Mouse (Mus musculus) midbrain, embryonic 10.5 days (tissue): ENCODE data around the gene Cacna1b. TPM values are rescaled to one million over a fixed set of nuclear protein-coding genes. Genes with fewer than 3 reads are reported as not detected.
A peak's percentile ranks its signal among the peaks of the same experiment; 100 is the strongest.

Experiments used
- DNase-seq: peaks from one replicate; pipeline ENCODE4 v3.0.0-alpha.2; 2017; ENCODE audit warnings: low spot score
- H3K27ac ChIP-seq: fragments of 300-500 bp; sonication (generic); replicated peaks from 2 replicates; pipeline ENCODE4 v1.5.1; 2016; ENCODE audit warnings: mild to moderate bottlenecking
- H3K27me3 ChIP-seq: fragments of 300-500 bp; sonication (generic); 2 replicates; pipeline ENCODE4 v1.6.1; 2016; ENCODE audit warnings: low read depth, mild to moderate bottlenecking; ENCODE audit not compliant: poor library complexity, severe bottlenecking
- H3K36me3 ChIP-seq: fragments of 300-500 bp; sonication (generic); 2 replicates; pipeline ENCODE4 v1.6.1; 2016; ENCODE audit warnings: mild to moderate bottlenecking, moderate library complexity
- H3K4me1 ChIP-seq: fragments of 300-500 bp; sonication (generic); 2 replicates; pipeline ENCODE4 v1.6.1; 2016
- H3K4me3 ChIP-seq: fragments of 300-500 bp; sonication (generic); 2 replicates; pipeline ENCODE4 v1.5.1; 2016; ENCODE audit warnings: mild to moderate bottlenecking, moderate library complexity
- H3K9me3 ChIP-seq: fragments of 300-500 bp; sonication (generic); replicated peaks from 2 replicates; pipeline ENCODE4 v1.6.1; 2016; ENCODE audit warnings: mild to moderate bottlenecking
- WGBS: fragments of 180-500 bp; shearing (Covaris S2); methylation state at CpG from one replicate; pipeline ENCODE4 v1.1.7; 2016; 5-methylcytosine and 5-hydroxymethylcytosine counted together
- polyA plus RNA-seq: library from polyadenylated mRNA; unstranded; fragments of >200 nt; fragmentation: Nextera tagmentation; extraction: Ambion mirVana; gene quantifications from 2 replicates; pipeline ENCODE4 v1.2.1, GENCODE M21; 2016

The Cacna1b gene
- 1.6 and 2.5 TPM in 2 replicates for polyA plus RNA-seq

DNA sequence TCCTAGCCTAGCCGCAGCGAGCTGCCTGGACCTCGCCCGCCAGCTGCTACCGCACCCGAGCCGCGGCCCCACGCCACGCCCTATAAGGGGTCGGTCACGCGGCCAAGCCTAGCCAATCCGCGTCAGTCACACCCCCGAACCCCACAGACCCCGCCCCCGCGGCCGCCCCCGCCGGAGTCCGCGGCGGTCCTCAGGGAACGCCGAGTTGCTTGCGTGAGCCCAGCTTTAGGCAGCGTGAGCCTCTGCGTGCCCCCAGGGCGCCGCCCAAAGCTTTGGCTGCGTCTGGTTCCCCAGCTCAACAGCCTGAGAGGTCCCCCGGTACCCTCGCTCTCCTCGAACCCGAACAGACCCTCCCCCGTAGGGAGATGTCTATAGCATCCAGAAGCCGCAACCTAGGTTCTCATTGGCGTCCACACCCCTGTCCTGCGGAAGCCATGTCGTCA lies at the start of gene Cacna1b:
Gene Cacna1b, minus strand, starts transcription at position 38 of the 443 bp plus-strand sequence.
- Histone ChIP-seq H3K9me3 (no peaks in the 10 kb centered on the region), H3K36me3 (no peaks in the 10 kb centered on the region), H3K27me3 (peaks cover 36% of the 10 kb centered on the region), H3K27ac (peak within 1 kb of the TSS; percentile 80), H3K4me3 (peak within 1 kb of the TSS; percentile 82), H3K4me1 (peaks cover 20% of the 10 kb centered on the region)
- WGBS = under 1% methylated on average over 42 of the region's 42 CpGs
- DNase-seq = peak; percentile 86

DNA sequence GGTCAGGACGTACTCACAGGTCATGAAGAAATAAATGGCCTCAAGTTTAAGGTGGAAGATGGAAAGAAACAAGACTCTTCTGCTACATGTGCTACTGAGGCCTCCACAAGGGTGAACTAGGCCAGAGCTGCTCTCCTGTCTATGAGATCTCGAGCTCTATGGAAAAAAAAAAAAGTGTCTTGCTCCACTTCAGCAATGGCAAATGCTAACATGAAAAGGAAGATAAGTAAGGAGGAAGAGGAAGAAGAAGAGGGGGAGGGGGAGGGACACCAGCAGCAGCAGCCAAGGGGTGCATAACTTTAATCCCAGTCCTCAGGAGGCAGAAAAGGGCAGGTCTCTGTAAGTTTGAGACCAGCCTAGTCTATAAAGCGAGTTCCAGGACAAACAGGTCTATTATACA lies 46.8 kb upstream of the Cacna1b start:
- no peak overlapping the region for H3K27ac ChIP-seq
- H3K36me3 ChIP-seq = peaks cover 96% of the 10 kb centered on the region
- no peaks in the 10 kb centered on the region for H3K27me3 ChIP-seq
- no peak for DNase-seq
- WGBS = 86% methylated on average over 3 of the region's 3 CpGs
- H3K9me3 ChIP-seq = no peaks in the 10 kb centered on the region
- no peaks in the 10 kb centered on the region for H3K4me1 ChIP-seq
- no peak overlapping the region for H3K4me3 ChIP-seq

DNA sequence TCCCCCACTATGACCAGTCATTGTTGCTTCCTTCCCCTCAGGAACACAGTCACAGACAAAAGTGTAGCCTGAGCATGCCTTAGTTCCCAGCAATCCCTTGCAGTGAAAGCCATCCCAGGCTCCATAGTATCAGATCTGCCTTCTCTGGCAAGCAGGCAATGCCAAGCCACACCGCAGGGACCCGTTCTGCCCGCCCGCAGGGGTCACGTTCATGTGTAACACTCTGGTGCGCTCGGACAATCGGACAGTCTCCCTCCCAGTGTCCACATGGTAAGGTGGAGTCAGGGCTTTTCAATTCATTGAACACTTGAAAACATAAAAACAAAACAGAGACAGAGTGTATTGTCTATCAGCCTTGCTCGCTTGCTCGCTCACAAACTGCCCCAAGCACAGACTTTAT lies 44.7 kb upstream of the Cacna1b start:
- Histone ChIP-seq H3K4me1 (no peaks in the 10 kb centered on the region), H3K27ac (no peak overlapping the region), H3K9me3 (no peaks in the 10 kb centered on the region), H3K36me3 (peaks cover 98% of the 10 kb centered on the region), H3K4me3 (no peak overlapping the region), H3K27me3 (no peaks in the 10 kb centered on the region)
- 91% methylated on average over 10 of the region's 10 CpGs for WGBS
- DNase-seq = no peak

DNA sequence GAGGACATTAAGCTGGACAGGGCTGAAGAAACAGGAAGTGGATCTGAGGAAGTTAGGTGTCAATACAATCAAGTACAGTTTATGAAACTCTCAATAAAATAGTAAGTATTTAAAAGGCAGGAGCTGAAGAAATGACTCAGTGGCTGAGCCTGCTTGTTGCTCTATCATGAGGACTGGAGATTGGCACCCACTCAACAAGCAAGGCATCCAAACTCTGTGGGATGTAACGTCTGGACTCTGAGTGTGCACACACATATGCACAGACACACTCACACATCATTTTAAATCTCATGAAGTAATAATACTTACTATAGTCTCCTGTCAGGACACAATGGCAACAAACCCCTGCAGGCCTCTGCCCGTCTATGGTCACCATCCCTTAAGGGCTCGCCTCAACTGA lies 44.1 kb upstream of the Cacna1b start:
- Histone ChIP-seq H3K4me1 (no peaks in the 10 kb centered on the region), H3K9me3 (no peaks in the 10 kb centered on the region), H3K27me3 (no peaks in the 10 kb centered on the region), H3K4me3 (no peak overlapping the region), H3K27ac (no peak overlapping the region), H3K36me3 (peaks cover 98% of the 10 kb centered on the region)
- no peak for DNase-seq
- WGBS = 96% methylated on average over 3 of the region's 3 CpGs

DNA sequence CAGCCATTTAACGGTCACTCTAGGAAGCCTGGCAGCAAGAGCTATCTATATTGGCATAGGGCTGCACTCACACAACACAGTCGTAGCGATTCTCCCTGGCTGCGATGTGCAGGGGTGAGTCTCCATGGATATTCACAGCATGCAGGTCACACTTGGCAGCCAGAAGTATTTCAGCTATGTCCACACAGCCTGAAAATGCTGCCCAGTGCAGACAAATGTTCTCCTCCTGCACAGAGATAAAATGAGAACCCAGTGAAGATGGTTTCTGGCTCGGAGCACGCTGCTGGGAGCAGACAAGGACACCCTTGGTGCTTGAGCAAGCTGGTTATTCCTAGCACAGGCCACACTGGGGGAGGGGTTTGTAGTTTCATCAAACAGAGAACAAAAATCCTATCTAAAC lies 43.2 kb upstream of the Cacna1b start:
- H3K4me3 ChIP-seq = no peak overlapping the region
- H3K27ac ChIP-seq = no peak overlapping the region
- DNase-seq = no peak
- no peaks in the 10 kb centered on the region for H3K4me1 ChIP-seq
- 95% methylated on average over 6 of the region's 6 CpGs for WGBS
- H3K36me3 ChIP-seq = peaks cover 98% of the 10 kb centered on the region
- no peaks in the 10 kb centered on the region for H3K27me3 ChIP-seq
- H3K9me3 ChIP-seq = no peaks in the 10 kb centered on the region

DNA sequence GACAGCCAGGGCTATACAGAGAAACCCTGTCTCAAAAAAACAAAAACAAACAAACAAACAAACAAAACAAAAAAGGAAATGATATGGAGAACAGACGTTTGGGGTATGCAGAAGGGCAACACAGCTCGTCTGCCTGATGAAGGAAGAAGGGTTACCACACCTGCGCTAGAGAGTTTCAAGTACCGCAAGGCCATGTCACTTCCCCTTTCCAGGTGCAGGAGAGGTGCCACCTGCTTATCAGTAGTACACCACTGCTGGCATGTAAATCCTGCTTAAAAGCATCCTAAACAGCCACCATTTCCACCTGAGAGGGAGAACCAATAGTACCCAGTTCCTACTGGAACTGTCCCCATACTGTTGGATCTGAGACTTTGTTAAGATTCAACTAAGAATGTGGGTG lies 42.7 kb upstream of the Cacna1b start:
- 95% methylated on average over 4 of the region's 4 CpGs for WGBS
- Histone ChIP-seq H3K27me3 (no peaks in the 10 kb centered on the region), H3K36me3 (peaks cover 98% of the 10 kb centered on the region), H3K27ac (no peak overlapping the region), H3K4me1 (no peaks in the 10 kb centered on the region), H3K4me3 (no peak overlapping the region), H3K9me3 (no peaks in the 10 kb centered on the region)
- DNase-seq = no peak

DNA sequence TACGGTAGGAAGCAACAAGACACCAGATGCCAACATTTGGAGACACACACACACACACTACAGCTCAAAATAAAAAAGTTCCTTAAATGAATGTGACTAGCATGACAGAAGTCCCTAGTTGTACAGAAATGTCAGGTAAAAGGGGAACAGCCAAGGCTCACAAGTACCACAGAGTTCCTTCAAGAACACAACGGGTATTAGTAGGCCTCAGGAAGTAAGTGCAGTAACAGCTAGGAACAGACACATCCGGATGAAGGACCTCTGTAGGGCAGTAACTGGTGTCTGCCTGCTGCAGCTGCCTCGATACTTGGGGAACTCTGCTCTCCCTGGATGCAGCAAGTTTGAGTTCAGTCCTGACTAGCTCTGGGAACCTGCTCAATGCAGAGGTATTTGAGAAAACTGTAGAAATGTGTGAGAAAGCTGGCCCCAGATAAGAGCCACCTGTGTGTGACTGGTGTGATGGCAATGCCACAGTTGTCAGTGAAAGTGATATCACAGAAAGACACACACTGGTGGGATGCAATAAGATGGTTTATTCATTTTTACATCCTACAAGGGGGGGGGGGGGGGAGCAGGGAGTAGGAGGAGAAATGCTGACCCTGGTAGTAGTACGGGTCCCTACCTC lies 34.0 kb upstream of the Cacna1b start:
- H3K27ac ChIP-seq = no peak overlapping the region
- DNase-seq = no peak
- H3K36me3 ChIP-seq = peaks cover 100% of the 10 kb centered on the region
- no peaks in the 10 kb centered on the region for H3K9me3 ChIP-seq
- 86% methylated on average over 5 of the region's 5 CpGs for WGBS
- no peaks in the 10 kb centered on the region for H3K4me1 ChIP-seq
- no peaks in the 10 kb centered on the region for H3K27me3 ChIP-seq
- H3K4me3 ChIP-seq = no peak overlapping the region

DNA sequence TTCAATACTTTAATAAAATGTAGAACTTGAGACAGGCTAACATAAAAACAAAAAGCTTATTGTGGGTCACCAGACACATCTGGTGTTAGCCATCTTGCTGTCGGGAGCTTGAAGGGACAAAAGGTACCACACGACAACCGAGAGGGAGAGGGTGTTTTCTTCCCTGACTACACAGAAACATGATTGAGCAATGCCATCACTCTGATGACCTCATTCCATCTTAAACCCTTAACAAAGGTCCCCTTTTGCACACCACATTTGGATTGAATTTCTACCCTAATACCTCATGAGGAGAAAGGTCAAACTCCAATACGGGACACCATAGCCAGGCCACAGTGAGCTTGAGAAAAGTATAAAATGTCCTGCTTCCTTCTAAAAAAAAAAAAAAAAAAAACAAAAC lies 24.3 kb upstream of the Cacna1b start:
- H3K9me3 ChIP-seq = no peaks in the 10 kb centered on the region
- no peaks in the 10 kb centered on the region for H3K4me1 ChIP-seq
- no peaks in the 10 kb centered on the region for H3K27me3 ChIP-seq
- H3K4me3 ChIP-seq = no peak overlapping the region
- WGBS = 74% methylated on average over 4 of the region's 4 CpGs
- DNase-seq = no peak
- no peak overlapping the region for H3K27ac ChIP-seq
- H3K36me3 ChIP-seq = peaks cover 26% of the 10 kb centered on the region

DNA sequence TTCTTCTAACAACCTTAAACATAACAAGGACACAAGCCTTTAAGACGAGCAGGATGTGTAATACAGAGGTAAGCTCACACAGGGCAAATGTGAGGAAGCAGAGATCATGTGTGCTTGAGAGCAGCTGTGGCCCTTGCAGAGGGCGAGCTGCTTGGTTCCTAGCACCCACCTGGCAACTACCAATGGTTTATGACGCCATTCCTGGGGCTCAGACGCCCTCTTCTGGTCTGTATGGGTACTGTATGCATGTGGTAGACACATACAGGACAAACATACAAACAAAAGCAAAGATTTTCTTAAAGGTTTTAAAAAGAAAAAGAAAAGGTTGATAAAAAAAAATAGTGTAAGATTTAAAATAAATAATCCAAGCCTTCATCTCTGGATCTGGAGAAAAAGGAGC lies 18.3 kb upstream of the Cacna1b start:
- Histone ChIP-seq H3K9me3 (peaks cover 3% of the 10 kb centered on the region; the same call in 1 of the 2 replicates), H3K36me3 (no peaks in the 10 kb centered on the region), H3K27me3 (no peaks in the 10 kb centered on the region), H3K27ac (no peak overlapping the region), H3K4me3 (no peak overlapping the region), H3K4me1 (peaks cover 10% of the 10 kb centered on the region)
- WGBS = 55% methylated on average over 4 of the region's 4 CpGs
- DNase-seq = no peak

DNA sequence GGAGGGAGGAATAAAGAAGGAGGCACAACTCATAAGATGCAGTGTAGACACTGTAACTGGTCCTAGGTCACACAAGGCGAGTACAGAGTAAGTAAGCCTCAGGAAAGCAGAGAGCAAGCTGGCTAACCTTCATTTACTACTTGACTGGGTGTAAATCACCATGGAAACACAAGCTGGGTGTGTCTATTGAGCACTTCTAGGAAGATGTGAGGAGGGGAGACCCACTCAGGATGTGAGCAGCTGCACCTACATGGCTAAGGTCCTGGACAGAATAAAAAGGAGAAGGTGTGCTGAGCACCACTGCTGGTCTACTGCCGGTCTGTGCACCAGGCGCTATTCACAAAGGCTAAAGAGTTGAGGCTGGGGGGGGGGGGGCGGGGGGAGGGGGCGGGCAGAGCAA lies 13.9 kb upstream of the Cacna1b start:
- H3K4me3 ChIP-seq = no peak overlapping the region
- no peak overlapping the region for H3K27ac ChIP-seq
- peaks cover 3% of the 10 kb centered on the region; the same call in 1 of the 2 replicates for H3K9me3 ChIP-seq
- WGBS = 7% methylated on average over 5 of the region's 5 CpGs
- H3K4me1 ChIP-seq = peaks cover 19% of the 10 kb centered on the region
- H3K27me3 ChIP-seq = no peaks in the 10 kb centered on the region
- no peak for DNase-seq
- no peaks in the 10 kb centered on the region for H3K36me3 ChIP-seq

DNA sequence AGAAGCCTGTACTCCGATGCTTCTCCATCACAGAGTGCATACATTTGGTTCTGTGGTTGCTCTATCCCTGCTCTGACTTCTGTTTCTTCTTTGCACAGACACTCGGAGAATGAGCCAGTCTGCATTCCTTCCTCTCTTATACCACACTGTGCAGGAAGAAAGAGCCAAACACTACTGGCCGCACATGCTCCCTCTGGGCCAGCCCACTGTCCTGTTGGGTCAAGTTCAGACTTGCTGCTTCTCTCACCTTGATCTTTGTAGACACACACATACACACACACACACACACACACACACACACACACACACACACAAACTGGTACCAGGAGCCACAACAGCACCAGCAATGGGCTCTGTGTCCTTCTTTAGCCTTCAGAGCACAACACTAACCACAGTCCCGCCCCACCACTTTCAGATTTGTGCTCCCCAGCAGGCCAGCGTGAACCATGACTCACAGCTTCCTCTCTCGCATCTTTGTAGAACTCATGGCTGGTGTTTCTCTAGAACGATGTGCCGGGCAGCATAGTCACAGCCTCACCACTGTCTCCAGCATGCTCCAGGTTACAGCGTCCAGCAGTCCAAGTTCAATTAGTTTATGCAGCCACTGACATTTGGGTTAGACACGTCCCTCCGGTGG lies 13.1 kb upstream of the Cacna1b start:
- 85% methylated on average over 11 of the region's 11 CpGs for WGBS
- Histone ChIP-seq H3K27me3 (no peaks in the 10 kb centered on the region), H3K4me1 (peaks cover 20% of the 10 kb centered on the region), H3K4me3 (no peak overlapping the region), H3K36me3 (no peaks in the 10 kb centered on the region), H3K9me3 (no peaks in the 10 kb centered on the region; the same call in 1 of the 2 replicates), H3K27ac (no peak overlapping the region)
- DNase-seq = no peak

DNA sequence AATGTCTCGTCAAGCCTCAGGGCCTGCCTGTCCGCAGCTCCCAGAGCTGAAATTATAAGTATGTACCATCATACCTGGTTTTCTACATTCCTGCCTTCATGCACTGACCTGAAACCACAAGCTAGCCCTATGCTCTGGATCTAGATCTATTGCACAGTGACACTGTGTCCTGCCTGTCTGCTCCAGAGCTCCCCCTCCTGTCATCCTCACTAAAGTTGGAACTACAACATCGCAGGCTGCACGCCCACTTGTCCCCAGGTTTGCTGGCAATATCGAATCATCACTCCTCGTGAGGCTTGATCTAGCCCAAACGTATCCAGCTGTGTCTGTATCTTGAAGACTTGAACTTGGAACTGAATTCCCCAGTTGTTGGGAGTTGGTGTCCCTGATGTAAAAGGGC lies 11.9 kb upstream of the Cacna1b start:
- Histone ChIP-seq H3K4me1 (peaks cover 20% of the 10 kb centered on the region), H3K27me3 (no peaks in the 10 kb centered on the region), H3K4me3 (no peak overlapping the region), H3K36me3 (no peaks in the 10 kb centered on the region), H3K9me3 (no peaks in the 10 kb centered on the region), H3K27ac (no peak overlapping the region)
- WGBS = 69% methylated on average over 7 of the region's 7 CpGs
- no peak for DNase-seq

DNA sequence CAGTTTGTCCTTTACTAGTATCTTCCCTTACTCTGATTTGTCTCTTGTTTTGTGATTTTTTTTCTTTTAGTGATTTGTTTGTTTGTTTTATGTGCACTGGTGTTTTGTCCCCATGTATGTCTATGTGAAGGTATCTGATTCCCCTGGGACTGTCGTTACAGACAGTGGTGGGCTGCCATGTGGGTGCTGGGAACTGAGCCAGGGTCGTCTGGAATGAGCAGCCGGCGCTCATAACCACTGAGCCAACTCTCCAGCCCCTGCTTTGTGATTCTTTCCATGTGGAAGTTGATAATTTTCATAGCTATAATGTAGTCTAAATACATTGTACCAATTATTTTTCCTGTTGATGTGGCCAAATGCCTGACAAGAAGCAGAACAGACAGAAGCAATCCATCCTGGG lies 7.9 kb upstream of the Cacna1b start:
- Histone ChIP-seq H3K4me3 (no peak overlapping the region), H3K9me3 (no peaks in the 10 kb centered on the region), H3K27ac (no peak overlapping the region), H3K36me3 (no peaks in the 10 kb centered on the region), H3K4me1 (peaks cover 10% of the 10 kb centered on the region), H3K27me3 (no peaks in the 10 kb centered on the region)
- WGBS = 88% methylated on average over 4 of the region's 4 CpGs
- no peak for DNase-seq
